In the genomic region with DNA sequence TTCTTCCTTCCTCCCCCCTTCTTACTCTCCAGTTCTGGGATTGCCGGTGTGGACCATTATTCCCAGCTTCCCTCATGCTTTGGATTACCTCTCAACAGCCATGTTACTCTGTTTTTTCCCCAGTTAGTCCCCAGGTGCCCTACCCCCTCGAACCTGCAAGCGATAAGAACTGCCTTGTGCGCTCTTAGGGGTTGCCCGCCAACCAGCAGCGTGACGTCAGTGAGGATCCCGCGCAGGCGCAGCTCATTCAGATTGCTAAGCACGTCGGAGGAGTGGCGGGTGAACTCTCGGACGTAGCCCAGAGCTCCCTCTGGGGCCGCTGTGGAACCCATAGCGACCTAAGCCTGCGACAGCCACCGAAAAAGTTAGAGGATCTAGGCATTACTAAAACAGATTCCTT, we compare ENCODE assay signal across 8 mouse cellular contexts. TPM values are rescaled to one million over a fixed set of nuclear protein-coding genes. Genes with fewer than 3 reads are reported as not detected.
DNase-seq lines count a peak whose midpoint lies in the region; ATAC-seq lines count a peak whose summit lies in the region.

No protein-coding gene starts in this region.

- under 1% methylated on average over 19 of the region's 19 CpGs for WGBS in forebrain, embryonic 14.5 days

- ATAC-seq in forebrain, embryonic 14.5 days: peak; percentile 69
- ATAC-seq in hematopoietic stem cell, adult 5-6 weeks (replicated peaks in 1 of 2; ENCODE audit: insufficient read depth in 1 of 2, low FRiP score in 2 of 2, low TSS enrichment in 1 of 2, low read depth in 1 of 2, poor library complexity in 2 of 2, severe bottlenecking in 2 of 2): peak; percentile 46 to 63

- H3K27ac ChIP-seq in forebrain, embryonic 14.5 days (ENCODE audit: low read depth, low read length): no peak overlapping the region

- H3K9me3 ChIP-seq in forebrain, embryonic 14.5 days (replicated peaks; ENCODE audit: control insufficient read depth, low read length): no peaks in the 10 kb centered on the region

- H3K36me3 ChIP-seq in forebrain, embryonic 14.5 days (ENCODE audit: control insufficient read depth, insufficient read depth, low read length): no peaks in the 10 kb centered on the region

- peak overlapping the region; percentile 48 for H3K4me2 ChIP-seq in forebrain, embryonic 14.5 days (ENCODE audit: low read length)

- H3K9ac ChIP-seq in forebrain, embryonic 14.5 days (ENCODE audit: low read length): no peak overlapping the region

- H3K4me3 ChIP-seq in forebrain, embryonic 14.5 days (ENCODE audit: low read depth, low read length): peak overlapping the region; percentile 23

- H3K27me3 ChIP-seq in forebrain, embryonic 14.5 days (replicated peaks; ENCODE audit: control insufficient read depth, insufficient read depth, low read length): peaks cover 41% of the 10 kb centered on the region

- H3K4me1 ChIP-seq in forebrain, embryonic 14.5 days (ENCODE audit: control insufficient read depth, insufficient read depth, low read length): peaks cover 10% of the 10 kb centered on the region; the same call in 1 of the 2 replicates

- DNase-seq in ZHBTc4 (ENCODE audit: low read depth, low spot score): peak; percentile 93
- peak; percentile 87 for DNase-seq in cerebellum, adult 18-20 months
- DNase-seq in forebrain, embryonic 14.5 days (ENCODE audit: low spot score): peak; percentile 88
- DNase-seq in layer of hippocampus, postnatal 36 days: peak; percentile 78
- DNase-seq in lung, postnatal 4 days: peak; percentile 92
- DNase-seq in right cerebral cortex, postnatal 10 days (ENCODE audit: low spot score in 2 of 2): peak; percentile 88 to 91
- peak; percentile 66 to 86 for DNase-seq in urinary bladder, postnatal 4 days (ENCODE audit: low spot score in 2 of 2)

RNA-seq across cellular contexts. Expression of a gene that starts 0.8 kb away (rescaled TPM):
- 4.5 and 6.3 TPM in 2 replicates for polyA plus RNA-seq in forebrain, embryonic 14.5 days (2014; fragmentation: Nextera tagmentation; extraction: Ambion mirVana)
- 0.69 and 1.4 TPM in 2 replicates for total RNA-seq in hematopoietic stem cell, adult 5-6 weeks (2017)
- total RNA-seq in layer of hippocampus, postnatal 36 days (2021): 1 to 10 TPM; 1.1 to 1.3 TPM

RNA-seq across cellular contexts. Expression of a gene that starts 8.0 kb away (rescaled TPM):
- 9.2 and 12.9 TPM in 2 replicates for polyA plus RNA-seq in forebrain, embryonic 14.5 days (2014; fragmentation: Nextera tagmentation; extraction: Ambion mirVana)
- 13.4 and 15.6 TPM in 2 replicates for total RNA-seq in hematopoietic stem cell, adult 5-6 weeks (2017)
- 1 to 10 TPM; 6.9 to 9.4 TPM for total RNA-seq in layer of hippocampus, postnatal 36 days (2021)

RNA-seq across cellular contexts. Expression of a gene that starts 8.9 kb away (rescaled TPM):
- 202 and 245 TPM in 2 replicates for polyA plus RNA-seq in forebrain, embryonic 14.5 days (2014; fragmentation: Nextera tagmentation; extraction: Ambion mirVana)
- 19.7 and 35.1 TPM in 2 replicates for total RNA-seq in hematopoietic stem cell, adult 5-6 weeks (2017)
- 10 to 100 TPM; 41.4 to 45.6 TPM for total RNA-seq in layer of hippocampus, postnatal 36 days (2021)

RNA-seq across cellular contexts. Expression of a gene that starts 10.8 kb away (rescaled TPM):
- polyA plus RNA-seq in forebrain, embryonic 14.5 days (2014; fragmentation: Nextera tagmentation; extraction: Ambion mirVana): 11.1 and 11.9 TPM in 2 replicates
- 3.7 TPM in 1 of 2 replicates, not detected in the other for total RNA-seq in hematopoietic stem cell, adult 5-6 weeks (2017)
- 1 to 10 TPM; 3.9 to 5.1 TPM for total RNA-seq in layer of hippocampus, postnatal 36 days (2021)

RNA-seq across cellular contexts. Expression of a gene that starts 10.8 kb away (rescaled TPM):
- polyA plus RNA-seq in forebrain, embryonic 14.5 days (2014; fragmentation: Nextera tagmentation; extraction: Ambion mirVana): 235 and 238 TPM in 2 replicates
- 19.7 and 22.5 TPM in 2 replicates for total RNA-seq in hematopoietic stem cell, adult 5-6 weeks (2017)
- total RNA-seq in layer of hippocampus, postnatal 36 days (2021): 100 to 1,000 TPM; 242 to 288 TPM
